Mouse (Mus musculus) testis, adult 2 months (tissue): ENCODE data around the gene Tldc2.

Experiments
- CTCF ChIP-seq: fragments of 200-500 bp; IDR thresholded peaks from 2 replicates; pipeline ENCODE4 v1.5.1; 2012; ENCODE audit warnings: low read depth, mild to moderate bottlenecking, inconsistent platforms, low read length, moderate library complexity; ENCODE audit not compliant: control insufficient read depth, insufficient read depth, insufficient replicate concordance
- POLR2A ChIP-seq: fragments of 200-500 bp; IDR thresholded peaks from 2 replicates; pipeline ENCODE4 v1.6.1; 2012; ENCODE audit warnings: low read depth, mild to moderate bottlenecking, inconsistent platforms, low read length, moderate library complexity; ENCODE audit not compliant: control insufficient read depth

GRCm38 (mm10) chr2:157073378-157074052 lies 13.3 kb upstream of the Tldc2 start:
- TF ChIP-seq CTCF (no peak), POLR2A (no peak)
